Mouse (Mus musculus) neutrophil, adult 5-6 weeks (primary cell): ENCODE measurements around the gene Lrig2. TPM values are rescaled to one million over a fixed set of nuclear protein-coding genes. Genes with fewer than 3 reads are reported as not detected.

Experiments
- ATAC-seq: fragments of 151-379, 151-347 bp; 2 replicates; pipeline ENCODE4 v1.8.0; 2017; ENCODE audit warnings: mild to moderate bottlenecking, moderate TSS enrichment; ENCODE audit not compliant: insufficient number of reproducible peaks, poor library complexity, low FRiP score, severe bottlenecking; ENCODE audit errors: extremely low read depth
- total RNA-seq: library from RNA; stranded (forward); fragments of 200-1000 nt; gene quantifications from 2 replicates; pipeline ENCODE4 v1.2.3, GENCODE M21; 2017

Lrig2 gene
- total RNA-seq: 47.0 and 53.9 TPM in 2 replicates

- peak; percentile 99 for ATAC-seq
Observed at GRCm38 (mm10) chr3:104511538-104512423, at the start of gene Lrig2. Lrig2 (minus strand) TSS chr3:104511918.

GRCm38 (mm10) chr3:104556624-104557023 is 44.9 kb upstream of the Lrig2 start:
- ATAC-seq: no peak

GRCm38 (mm10) chr3:104550594-104550993 is 38.9 kb upstream of the Lrig2 start:
- no peak for ATAC-seq

- no peak for ATAC-seq
Observed at GRCm38 (mm10) chr3:104548367-104549087, 36.8 kb upstream of the Lrig2 start.

- ATAC-seq: no peak
Observed at GRCm38 (mm10) chr3:104543825-104544224, 32.1 kb upstream of the Lrig2 start.

GRCm38 (mm10) chr3:104542065-104542429 is 30.3 kb upstream of the Lrig2 start:
- no peak for ATAC-seq

- peak; percentile 53; the same call in 1 of the 2 replicates for ATAC-seq
Observed at GRCm38 (mm10) chr3:104541139-104542064, 29.7 kb upstream of the Lrig2 start.

- no peak for ATAC-seq
Observed at GRCm38 (mm10) chr3:104540480-104541138, 28.9 kb upstream of the Lrig2 start.

GRCm38 (mm10) chr3:104533223-104533622 is 21.5 kb upstream of the Lrig2 start:
- ATAC-seq: no peak

GRCm38 (mm10) chr3:104526115-104526882 is 14.6 kb upstream of the Lrig2 start:
- no peak for ATAC-seq

GRCm38 (mm10) chr3:104525516-104525915 is 13.8 kb upstream of the Lrig2 start:
- ATAC-seq: no peak

GRCm38 (mm10) chr3:104525029-104525428 is 13.3 kb upstream of the Lrig2 start:
- ATAC-seq: no peak

- peak; percentile 59 for ATAC-seq
Observed at GRCm38 (mm10) chr3:104523333-104523871, 11.7 kb upstream of the Lrig2 start.

GRCm38 (mm10) chr3:104521341-104521924 is 9.7 kb upstream of the Lrig2 start:
- no peak for ATAC-seq

GRCm38 (mm10) chr3:104520471-104520870 is 8.8 kb upstream of the Lrig2 start:
- no peak for ATAC-seq

- no peak for ATAC-seq
Observed at GRCm38 (mm10) chr3:104518931-104519330, 7.2 kb upstream of the Lrig2 start.

- peak; percentile 74; the same call in 1 of the 2 replicates for ATAC-seq
Observed at GRCm38 (mm10) chr3:104518411-104518810, 6.7 kb upstream of the Lrig2 start.
